Mouse (Mus musculus) layer of hippocampus, postnatal 36 days (tissue): ENCODE data around the gene Ncor2. TPM values are rescaled to one million over a fixed set of nuclear protein-coding genes. Genes with fewer than 3 reads are reported as not detected.

ENCODE experiments used
- DNase-seq, 2 experiments: peaks; one replicate each; pipeline ENCODE4 v3.0.0; 2022
- total RNA-seq, 2 experiments: library from RNA; stranded (reverse); gene quantifications; 2 replicates each; pipeline ENCODE4 v1.2.3; 2021

The Ncor2 gene
- total RNA-seq, 2 experiments from 2014 or later = 266 to 300 TPM

DNA sequence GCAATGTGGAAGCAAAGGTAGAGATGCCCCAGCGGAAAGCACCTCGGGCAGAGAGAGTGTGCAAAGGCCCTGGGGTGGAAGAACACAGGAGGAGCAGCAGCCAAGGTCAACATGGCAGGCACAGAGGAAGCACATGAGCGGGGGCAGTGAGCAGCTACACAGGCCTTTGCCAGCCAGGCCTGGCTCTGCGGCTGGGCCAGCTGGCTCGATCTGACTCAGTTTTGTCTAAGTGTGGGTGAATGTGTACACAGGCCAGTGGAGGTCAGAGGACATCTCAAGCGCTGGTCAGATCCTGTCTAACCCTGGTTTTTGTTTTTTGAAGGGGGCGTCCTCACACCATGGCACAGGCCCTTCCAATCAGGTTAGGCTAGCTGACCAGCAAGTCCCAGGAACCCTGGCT lies 10.9 kb downstream of the Ncor2 start:
- no peak for DNase-seq

DNA sequence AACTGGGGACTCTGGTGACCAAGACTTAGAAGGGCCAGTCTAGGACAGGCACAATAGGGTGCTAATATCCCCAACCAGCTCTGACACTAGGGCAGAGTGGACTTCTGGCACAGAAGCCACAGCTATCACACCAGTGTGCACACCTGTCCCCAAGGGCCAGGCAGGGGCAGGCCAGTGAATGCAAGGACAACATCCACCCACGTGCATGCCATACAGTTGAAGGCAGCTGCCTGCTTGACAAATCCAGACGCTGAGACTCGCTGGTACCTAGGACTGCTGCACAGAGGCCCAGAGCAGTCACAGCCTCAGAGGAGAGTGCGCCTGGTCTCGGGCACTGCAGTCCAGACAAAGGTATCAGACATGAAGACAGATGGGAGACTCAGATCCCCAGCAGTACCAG lies 11.5 kb downstream of the Ncor2 start:
- DNase-seq = no peak

GRCm38 (mm10) chr5:125165993-125166392 lies 13.0 kb downstream of the Ncor2 start:
- DNase-seq = no peak

GRCm38 (mm10) chr5:125164465-125165167 lies 14.4 kb downstream of the Ncor2 start:
- DNase-seq = no peak

DNA sequence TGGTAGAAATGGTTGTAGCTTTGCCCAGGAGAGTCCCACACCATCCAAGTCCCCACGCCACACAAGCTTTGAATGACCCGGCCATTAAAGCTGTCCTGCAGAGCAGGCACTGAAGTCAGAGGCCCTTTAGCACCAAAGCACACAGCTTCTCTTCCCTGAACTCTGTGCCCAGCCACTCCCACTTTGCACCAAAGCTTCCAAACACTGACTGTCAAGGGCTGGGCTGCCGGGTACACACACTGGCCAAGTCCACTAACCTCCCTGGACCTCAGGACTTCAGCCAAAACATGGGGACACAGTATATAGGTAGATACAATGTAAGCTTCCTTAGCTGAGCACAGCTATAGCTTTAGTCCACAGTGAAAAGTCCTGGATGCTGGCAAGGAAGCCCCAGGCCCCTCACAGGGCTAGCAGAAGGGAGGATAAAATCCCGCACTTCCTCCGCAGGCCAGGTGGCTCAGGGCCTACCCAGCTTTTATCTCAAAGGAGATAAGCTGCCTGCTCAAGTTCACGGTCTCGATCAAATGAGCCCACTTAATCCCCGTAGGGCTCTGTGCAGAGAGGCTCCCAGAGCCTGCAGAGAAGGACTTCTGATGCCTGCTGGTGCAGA lies 15.5 kb downstream of the Ncor2 start:
- no peak for DNase-seq

- no peak for DNase-seq
These were observed 16.6 kb downstream of the Ncor2 start for GRCm38 (mm10) chr5:125162461-125162860.

DNA sequence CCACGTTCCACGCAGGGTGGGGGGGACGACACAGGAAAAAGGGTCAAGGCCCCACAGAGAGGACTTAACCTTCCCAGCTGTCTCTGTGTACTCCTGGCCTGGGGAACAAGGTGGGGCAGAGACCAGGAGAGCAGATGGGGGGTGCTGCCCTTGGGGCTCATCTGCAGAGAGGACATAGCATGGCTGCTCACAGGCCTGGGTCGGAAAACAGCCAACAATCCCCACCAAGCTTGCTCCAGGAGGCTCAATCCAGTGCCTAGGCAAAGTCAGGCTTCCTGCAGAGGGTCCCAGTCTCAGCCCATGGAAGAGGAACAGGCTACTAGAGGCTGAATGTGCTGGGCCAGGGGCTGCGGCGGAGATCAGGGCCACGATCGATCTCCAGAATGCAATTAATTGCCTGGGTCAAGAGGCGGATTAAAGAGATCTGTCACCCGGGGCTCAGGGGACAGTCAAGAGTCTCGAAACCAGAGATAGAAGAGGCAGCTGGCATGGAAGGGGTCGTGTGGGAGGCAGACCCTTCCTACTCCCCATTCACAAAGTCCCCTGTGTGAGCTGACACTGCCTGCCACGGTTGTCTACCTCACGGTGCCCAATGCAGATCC lies 19.1 kb downstream of the Ncor2 start:
- DNase-seq = no peak

DNA sequence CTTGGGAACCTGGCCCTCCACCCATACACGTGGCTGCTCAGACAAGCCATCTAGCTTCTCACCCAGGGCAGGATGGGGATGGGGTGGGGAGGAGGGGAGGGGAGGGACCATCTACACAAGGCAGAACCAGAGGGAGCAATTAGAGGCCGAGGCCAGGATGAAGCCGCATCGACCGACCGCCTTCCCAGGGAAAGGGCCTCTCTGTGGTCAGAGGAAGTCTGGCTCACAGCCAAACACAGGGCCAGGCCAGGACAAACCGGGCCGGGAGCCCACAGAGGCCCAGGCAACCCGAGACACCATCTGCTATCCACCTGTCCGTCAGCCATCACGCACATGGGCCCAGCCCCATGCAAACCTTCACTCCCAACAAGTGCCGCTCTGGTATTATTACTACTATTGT lies 19.7 kb downstream of the Ncor2 start:
- no peak for DNase-seq

- DNase-seq = no peak
These were observed 20.6 kb downstream of the Ncor2 start for GRCm38 (mm10) chr5:125158232-125158961.

DNA sequence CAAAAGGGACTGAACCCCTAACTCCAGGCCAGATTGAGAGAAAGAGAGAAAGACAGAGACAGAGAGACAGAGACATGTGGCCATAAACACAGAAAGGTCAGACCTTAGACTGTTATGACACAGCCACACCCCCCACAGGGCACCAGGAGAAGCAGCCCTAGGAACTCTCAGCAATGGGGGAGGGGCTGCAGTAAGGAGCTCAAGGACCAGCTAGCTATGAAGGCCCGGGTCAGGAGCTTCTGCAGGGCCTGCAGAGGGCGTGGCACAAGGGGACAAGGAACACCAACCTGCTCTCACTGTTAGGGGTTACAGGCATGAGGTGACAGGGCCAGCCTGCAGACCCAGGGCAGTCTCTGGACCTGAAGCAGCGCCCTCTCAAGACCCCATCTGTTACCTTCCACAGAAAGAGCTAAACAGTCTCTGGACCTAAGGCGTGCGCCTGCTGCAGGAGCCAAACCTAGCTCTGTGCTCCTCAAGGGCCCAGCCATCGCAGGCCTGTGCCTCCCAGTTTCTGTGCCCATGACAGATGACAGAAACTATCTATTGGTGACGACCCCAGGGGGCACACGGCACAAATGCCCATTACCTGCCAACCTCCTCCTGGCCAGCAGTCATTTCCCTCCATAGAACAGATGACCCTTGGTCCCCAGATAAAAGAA lies 21.5 kb downstream of the Ncor2 start:
- no peak for DNase-seq

DNA sequence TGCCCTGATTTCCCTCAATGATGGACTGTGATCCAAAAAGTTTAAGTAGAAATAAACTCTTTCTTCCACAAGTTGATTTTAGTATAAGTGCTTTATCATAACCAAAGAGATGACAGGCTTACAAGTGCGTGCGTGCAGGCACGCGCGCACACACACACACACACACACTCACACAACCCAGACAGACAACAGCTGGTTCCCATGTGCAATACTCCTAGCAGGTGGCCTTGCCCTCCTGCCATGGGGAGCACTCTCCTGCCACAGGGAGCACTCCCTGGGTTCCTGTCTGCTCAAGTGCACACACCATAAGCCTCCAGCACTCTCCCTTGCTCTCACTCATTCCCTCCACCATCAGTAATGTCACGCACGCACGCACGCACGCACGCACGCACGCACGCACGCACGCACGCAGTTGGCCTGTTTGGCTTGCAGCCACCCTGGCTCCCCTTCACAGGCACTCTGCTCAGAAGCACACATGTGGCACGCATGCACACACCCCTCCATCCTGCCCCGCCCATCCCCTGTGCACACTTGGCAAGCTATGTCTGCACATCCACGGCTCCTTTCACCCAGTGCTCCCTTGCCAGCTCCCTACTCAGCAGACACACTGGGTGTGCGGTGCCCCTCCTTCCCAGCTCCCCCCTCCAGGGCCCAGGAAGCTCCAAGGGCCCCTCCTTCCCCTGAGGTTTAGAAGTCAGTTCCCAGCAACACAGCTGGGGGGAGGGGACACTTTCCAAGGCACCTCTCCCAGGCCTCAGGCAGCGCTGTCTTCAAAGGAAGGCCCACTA lies 22.4 kb downstream of the Ncor2 start:
- DNase-seq = no peak

GRCm38 (mm10) chr5:125155451-125155850 lies 23.6 kb downstream of the Ncor2 start:
- DNase-seq = no peak

GRCm38 (mm10) chr5:125154989-125155388 lies 24.0 kb downstream of the Ncor2 start:
- DNase-seq = peak; percentile 70 to 82

- no peak for DNase-seq
These were observed 24.8 kb downstream of the Ncor2 start for GRCm38 (mm10) chr5:125154178-125154577.

- no peak for DNase-seq
These were observed 25.7 kb downstream of the Ncor2 start for GRCm38 (mm10) chr5:125153201-125153816.

DNA sequence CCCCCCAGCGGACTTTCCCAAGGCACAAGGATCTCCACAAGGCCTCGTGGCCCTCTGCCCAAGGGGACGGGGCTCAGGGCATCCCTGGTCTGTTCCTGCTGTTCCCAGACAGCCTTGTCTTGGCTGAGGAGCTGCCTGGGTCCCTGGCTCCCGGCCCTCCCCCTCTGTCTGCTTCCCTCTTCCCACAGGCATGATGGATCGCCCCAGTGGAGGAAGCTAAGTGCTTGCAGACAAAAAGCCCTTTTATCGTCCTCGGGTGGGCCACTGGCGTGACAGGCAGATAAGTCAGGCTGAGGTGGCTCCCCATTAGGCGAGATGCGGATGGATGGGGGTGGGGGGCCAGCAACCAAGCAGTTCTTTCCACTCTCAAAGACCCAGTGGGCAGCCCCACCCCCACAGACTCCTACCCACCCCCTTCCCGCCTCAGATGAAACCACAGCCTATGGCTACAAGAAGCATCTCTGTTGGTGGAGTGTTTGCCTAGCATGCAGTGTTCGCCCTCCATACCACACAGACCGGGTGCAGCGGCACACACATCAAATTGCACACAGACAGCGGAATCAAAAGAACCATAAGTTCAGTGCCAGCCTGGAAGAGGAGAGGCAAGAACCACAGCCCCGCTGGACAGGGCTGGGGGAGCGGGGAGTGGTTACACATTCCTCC lies 27.0 kb downstream of the Ncor2 start:
- no peak for DNase-seq

DNA sequence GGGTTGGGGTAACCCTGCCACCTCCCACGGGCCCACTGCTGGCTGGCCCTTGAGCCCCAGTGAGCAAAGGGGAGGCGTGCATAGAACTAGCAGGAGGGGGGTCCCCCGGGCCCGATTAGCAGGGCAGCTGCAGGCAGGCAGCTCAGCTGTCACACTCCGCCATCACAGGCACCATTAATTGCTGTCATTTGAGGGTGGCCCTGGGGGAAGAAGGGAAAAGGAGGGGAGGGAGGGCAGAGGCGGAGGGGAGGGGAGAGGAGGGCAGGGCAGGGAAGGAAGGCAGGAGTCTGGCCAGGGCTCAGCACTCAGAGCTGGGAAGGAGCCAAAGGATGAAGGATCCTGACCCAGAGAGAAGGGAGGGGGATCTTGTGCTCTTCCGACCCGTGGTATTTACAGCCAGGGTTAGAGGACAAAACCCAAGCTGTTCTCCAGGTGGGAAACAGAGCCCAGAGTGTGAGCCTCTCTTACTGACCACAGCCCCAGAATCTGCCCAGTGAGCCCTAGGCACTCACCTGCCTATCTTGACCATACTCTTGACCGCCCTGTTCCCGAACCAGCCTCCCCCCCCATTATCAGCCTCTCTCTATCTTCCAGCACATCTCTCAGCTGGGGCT lies 28.0 kb downstream of the Ncor2 start:
- DNase-seq = no peak

- no peak for DNase-seq
These were observed 29.9 kb downstream of the Ncor2 start for GRCm38 (mm10) chr5:125149142-125149541.

DNA sequence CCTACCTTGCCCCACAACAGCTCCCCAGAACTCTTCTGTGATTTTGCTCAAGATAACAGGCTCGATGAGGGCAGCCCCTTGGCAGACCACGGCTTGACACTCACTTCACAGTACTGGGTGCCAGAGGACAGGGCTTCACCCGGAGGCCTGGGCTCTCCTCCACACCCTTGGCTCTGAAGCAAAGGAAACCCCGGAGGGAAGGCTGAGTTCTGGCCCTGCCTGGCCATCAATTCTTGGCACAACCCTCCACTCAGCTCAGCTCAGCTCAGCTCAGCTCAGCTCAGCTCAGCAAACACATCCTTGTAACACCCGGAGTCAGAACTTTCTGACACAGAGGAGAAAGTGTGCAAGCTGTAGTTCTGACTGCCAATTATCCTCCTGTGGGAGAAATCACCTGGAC lies 30.3 kb downstream of the Ncor2 start:
- no peak for DNase-seq

DNA sequence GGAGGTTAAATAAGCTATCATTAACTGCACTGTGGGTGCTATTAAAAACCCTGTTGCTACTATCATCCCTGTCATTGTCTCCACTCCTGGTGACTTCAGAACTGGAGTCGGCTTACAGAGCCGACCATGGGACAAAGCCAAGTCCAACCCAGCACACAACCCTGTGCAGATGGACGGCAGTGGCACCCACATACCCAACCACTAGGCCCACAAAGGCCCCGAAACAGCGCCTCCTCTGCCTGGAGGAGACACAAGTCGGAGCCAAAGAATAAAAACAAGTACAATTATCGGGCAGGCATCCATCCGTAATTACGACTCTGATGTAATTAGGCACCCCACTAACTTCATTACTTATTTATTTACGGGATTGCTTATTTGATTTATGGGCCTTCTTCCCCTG lies 30.8 kb downstream of the Ncor2 start:
- no peak for DNase-seq
